Mouse (Mus musculus) liver, embryonic 14.5 days (tissue): Measurements from ENCODE around the gene Hpcal1. TPM values are rescaled to one million over a fixed set of nuclear protein-coding genes. Genes with fewer than 3 reads are reported as not detected.

Experiments used
- ATAC-seq: fragments of 200-750 bp; cut with Nextera tagmentation; 2 replicates; pipeline ENCODE4 v1.8.0; 2017; ENCODE audit warnings: moderate number of reproducible peaks, mild to moderate bottlenecking, moderate library complexity; ENCODE audit not compliant: insufficient read depth
- DNase-seq, 3 experiments: peaks; one replicate each; pipeline ENCODE4 v3.0.0-alpha.2; 2012 to 2013; ENCODE audit warnings: low read depth in 3 of 3, low spot score in 3 of 3
- H3K27ac ChIP-seq: fragments of 300-500 bp; sonication (generic); 2 replicates; pipeline ENCODE4 v1.5.1; 2014; ENCODE audit warnings: moderate library complexity, mild to moderate bottlenecking, control low read depth, inconsistent platforms
- H3K27me3 ChIP-seq: fragments of 300-500 bp; sonication (generic); 2 replicates; pipeline ENCODE4 v1.6.1; 2014; ENCODE audit warnings: mild to moderate bottlenecking, low read length, moderate library complexity; ENCODE audit not compliant: control insufficient read depth, insufficient read depth
- H3K36me3 ChIP-seq: fragments of 300-500 bp; sonication (generic); replicated peaks from 2 replicates; pipeline ENCODE4 v1.6.1; 2014; ENCODE audit warnings: low read depth; ENCODE audit not compliant: control insufficient read depth, insufficient read depth
- H3K4me1 ChIP-seq, 2 experiments: fragments of 200-500 bp in 1 of 2; fragments of 300-500 bp in 1 of 2; sonication (generic) in 1 of 2; replicated peaks; 2 replicates each; pipeline ENCODE4 v1.6.1; 2012 to 2014; ENCODE audit warnings: antibody characterized with exemption in 1 of 2, inconsistent platforms in 1 of 2, low read length in 1 of 2; ENCODE audit not compliant: control insufficient read depth in 2 of 2, insufficient read depth in 2 of 2
- H3K4me2 ChIP-seq: fragments of 300-500 bp; sonication (generic); 2 replicates; pipeline ENCODE4 v1.6.1; 2014; ENCODE audit warnings: low read depth, mild to moderate bottlenecking, control low read depth, moderate library complexity
- H3K4me3 ChIP-seq, 2 experiments: fragments of 200-500 bp in 1 of 2; fragments of 300-500 bp in 1 of 2; sonication (generic) in 1 of 2; 2 replicates each; pipeline ENCODE4 v1.5.1; 2012 to 2014; ENCODE audit warnings: low read depth in 2 of 2, low read length in 2 of 2, mild to moderate bottlenecking in 2 of 2, control low read depth in 1 of 2, inconsistent platforms in 1 of 2, moderate library complexity in 1 of 2; ENCODE audit not compliant: insufficient read depth in 1 of 2
- H3K9ac ChIP-seq: fragments of 300-500 bp; sonication (generic); replicated peaks from 2 replicates; pipeline ENCODE4 v1.6.1; 2014; ENCODE audit warnings: mild to moderate bottlenecking, control low read depth, moderate library complexity
- H3K9me3 ChIP-seq: fragments of 300-500 bp; sonication (generic); 2 replicates; pipeline ENCODE4 v1.6.1; 2016; ENCODE audit warnings: low read length, mixed read lengths; ENCODE audit not compliant: control insufficient read depth
- CTCF ChIP-seq: IDR thresholded peaks from 2 replicates; pipeline ENCODE4 v1.5.1; 2016; ENCODE audit warnings: antibody characterized with exemption, low read depth, control low read depth
- EP300 ChIP-seq: IDR thresholded peaks from 2 replicates; pipeline ENCODE4 v1.6.1; 2016; ENCODE audit warnings: antibody characterized with exemption, low read depth
- WGBS: fragments of 180-500 bp; shearing (Covaris S2); extraction: QIAGEN DNeasy Blood & Tissue Kit; methylation state at CpG from one replicate; pipeline ENCODE4 v1.1.7; 2014; ENCODE audit not compliant: insufficient replicate concordance; 5-methylcytosine and 5-hydroxymethylcytosine counted together
- polyA plus RNA-seq, 2 experiments: library from polyadenylated mRNA; depleted of rRNA in 1 of 2; stranded (reverse) in 1 of 2; unstranded in 1 of 2; fragments of >200 nt; fragmentation: Nextera tagmentation in 1 of 2; extraction: Ambion mirVana in 1 of 2; gene quantifications; 2 replicates each; pipeline versions ENCODE4 v1.2.1 to v1.2.3; 2012 to 2014

The Hpcal1 gene
- polyA plus RNA-seq, 2 experiments, result 13.6 to 16.6 TPM

GRCm38 (mm10) chr12:17651223-17652095 is 39.2 kb upstream of the Hpcal1 start:
- Histone ChIP-seq H3K4me1 (no peaks in the 10 kb centered on the region), H3K27ac (no peak overlapping the region), H3K4me3 (no peak overlapping the region), H3K27me3 (no peaks in the 10 kb centered on the region), H3K9me3 (no peaks in the 10 kb centered on the region), H3K36me3 (no peaks in the 10 kb centered on the region), H3K9ac (no peak overlapping the region), H3K4me2 (no peak overlapping the region)
- TF ChIP-seq EP300, result no peak
- WGBS, result 40% methylated on average over 7 of the region's 7 CpGs
- DNase-seq (no peak), ATAC-seq (no peak)

GRCm38 (mm10) chr12:17652216-17653050 is 38.2 kb upstream of the Hpcal1 start:
- Histone ChIP-seq H3K27ac (no peak overlapping the region), H3K9ac (no peak overlapping the region), H3K36me3 (no peaks in the 10 kb centered on the region), H3K4me2 (no peak overlapping the region), H3K9me3 (no peaks in the 10 kb centered on the region), H3K4me1 (no peaks in the 10 kb centered on the region), H3K4me3 (no peak overlapping the region), H3K27me3 (no peaks in the 10 kb centered on the region)
- 42% methylated on average over 8 of the region's 8 CpGs for WGBS
- ATAC-seq (no peak), DNase-seq (no peak)
- TF ChIP-seq CTCF (no peak), EP300 (no peak)

- 66% methylated on average over 3 of the region's 3 CpGs for WGBS
- Histone ChIP-seq H3K4me2 (no peak overlapping the region), H3K27me3 (no peaks in the 10 kb centered on the region)
Measured at GRCm38 (mm10) chr12:17653051-17653783, 37.4 kb upstream of the Hpcal1 start.

GRCm38 (mm10) chr12:17657561-17658195 is 33.0 kb upstream of the Hpcal1 start:
- H3K9me3 ChIP-seq, result no peaks in the 10 kb centered on the region
- no peak overlapping the region for H3K27ac ChIP-seq
- DNase-seq (no peak), ATAC-seq (no peak)
- no peaks in the 10 kb centered on the region for H3K36me3 ChIP-seq
- H3K4me3 ChIP-seq, result no peak overlapping the region
- no peak overlapping the region for H3K9ac ChIP-seq
- H3K4me1 ChIP-seq, result no peaks in the 10 kb centered on the region
- no peak overlapping the region for H3K4me2 ChIP-seq
- no peak for TF ChIP-seq CTCF
- TF ChIP-seq EP300, result no peak
- H3K27me3 ChIP-seq, result no peaks in the 10 kb centered on the region
- 54% methylated on average over 7 of the region's 7 CpGs for WGBS

More at GRCm38 (mm10) chr12:17653051-17653783, 37.4 kb upstream of the Hpcal1 start:
- Histone ChIP-seq H3K4me1 (no peaks in the 10 kb centered on the region), H3K36me3 (no peaks in the 10 kb centered on the region), H3K9me3 (no peaks in the 10 kb centered on the region), H3K4me3 (no peak overlapping the region), H3K9ac (no peak overlapping the region), H3K27ac (no peak overlapping the region)
- DNase-seq, result no peak
- TF ChIP-seq CTCF (no peak), EP300 (no peak)
- ATAC-seq, result no peak
